Mouse (Mus musculus): ENCODE measurements around the gene Agxt. TPM values are rescaled to one million over a fixed set of nuclear protein-coding genes. Genes with fewer than 3 reads are reported as not detected.

Gene Agxt
- total RNA-seq, 2 experiments from 2014 or later = not detected

GRCm38 (mm10) chr1:93184071-93184828, 49.2 kb downstream of the Agxt start:
- no peak for ATAC-seq (replicated peaks; ENCODE audit: low FRiP score, poor library complexity, severe bottlenecking)

- no peak for ATAC-seq (replicated peaks; ENCODE audit: low FRiP score, poor library complexity, severe bottlenecking)
These were observed 55.8 kb downstream of the Agxt start for GRCm38 (mm10) chr1:93190726-93191305.

GRCm38 (mm10) chr1:93194961-93195360, 59.9 kb downstream of the Agxt start:
- ATAC-seq (replicated peaks; ENCODE audit: low FRiP score, poor library complexity, severe bottlenecking) = no peak

Other genes with a start within 250 kb of the Agxt start
- gene Ankmy1, start 232.3 kb upstream of the Agxt start, total RNA-seq (2015; ENCODE audit: low replicate concordance) = 0.72 TPM in 1 of 2 replicates, not detected in the other
- 0.76 TPM in 1 of 2 replicates, not detected in the other for gene Ankmy1, start 232.3 kb upstream of the Agxt start, total RNA-seq (2017; ENCODE audit: low replicate concordance)
- 6.1 and 8.0 TPM in 2 replicates for gene Dusp28, start 228.3 kb upstream of the Agxt start, total RNA-seq (2015; ENCODE audit: low replicate concordance)
- gene Dusp28, start 228.3 kb upstream of the Agxt start, total RNA-seq (2017; ENCODE audit: low replicate concordance) = 0.26 and 8.5 TPM in 2 replicates
- 6.5 and 20.1 TPM in 2 replicates for gene Rnpepl1, start 224.5 kb upstream of the Agxt start, total RNA-seq (2015; ENCODE audit: low replicate concordance)
- 9.6 and 15.3 TPM in 2 replicates for gene Rnpepl1, start 224.5 kb upstream of the Agxt start, total RNA-seq (2017; ENCODE audit: low replicate concordance)
- gene Capn10, start 200.9 kb upstream of the Agxt start, total RNA-seq (2015; ENCODE audit: low replicate concordance) = 5.9 and 19.5 TPM in 2 replicates
- gene Capn10, start 200.9 kb upstream of the Agxt start, total RNA-seq (2017; ENCODE audit: low replicate concordance) = 3.3 and 8.6 TPM in 2 replicates
- gene Gpr35, start 184.4 kb upstream of the Agxt start, total RNA-seq (2015; ENCODE audit: low replicate concordance) = 2.5 and 6.3 TPM in 2 replicates
- gene Gpr35, start 184.4 kb upstream of the Agxt start, total RNA-seq (2017; ENCODE audit: low replicate concordance) = 1.8 TPM in 1 of 2 replicates, not detected in the other
- gene Aqp12, start 128.9 kb upstream of the Agxt start, total RNA-seq (2015; ENCODE audit: low replicate concordance) = not detected in 2 replicates
- gene Aqp12, start 128.9 kb upstream of the Agxt start, total RNA-seq (2017; ENCODE audit: low replicate concordance) = not detected in 2 replicates
- 0.36 TPM in 1 of 2 replicates, not detected in the other for gene Kif1a, start 33.3 kb upstream of the Agxt start, total RNA-seq (2015; ENCODE audit: low replicate concordance)
- gene Kif1a, start 33.3 kb upstream of the Agxt start, total RNA-seq (2017; ENCODE audit: low replicate concordance) = not detected in 2 replicates
- not detected in 2 replicates for gene 2310007B03Rik, start 25.7 kb downstream of the Agxt start, total RNA-seq (2015; ENCODE audit: low replicate concordance)
- not detected in 2 replicates for gene 2310007B03Rik, start 25.7 kb downstream of the Agxt start, total RNA-seq (2017; ENCODE audit: low replicate concordance)
- gene Crocc2, start 33.5 kb downstream of the Agxt start, total RNA-seq (2015; ENCODE audit: low replicate concordance) = not detected in 2 replicates
- not detected in 2 replicates for gene Crocc2, start 33.5 kb downstream of the Agxt start, total RNA-seq (2017; ENCODE audit: low replicate concordance)
- gene Sned1, start 100.6 kb downstream of the Agxt start, total RNA-seq (2015; ENCODE audit: low replicate concordance) = 1.3 TPM in 1 of 2 replicates, not detected in the other
- gene Sned1, start 100.6 kb downstream of the Agxt start, total RNA-seq (2017; ENCODE audit: low replicate concordance) = 0.61 TPM in 1 of 2 replicates, not detected in the other
- gene Mterf4, start 170.7 kb downstream of the Agxt start, total RNA-seq (2015; ENCODE audit: low replicate concordance) = 3.8 and 9.7 TPM in 2 replicates
- gene Mterf4, start 170.7 kb downstream of the Agxt start, total RNA-seq (2017; ENCODE audit: low replicate concordance) = 4.8 and 7.6 TPM in 2 replicates
- 17.6 and 24.5 TPM in 2 replicates for gene Ppp1r7, start 207.6 kb downstream of the Agxt start, total RNA-seq (2015; ENCODE audit: low replicate concordance)
- 13.2 and 23.0 TPM in 2 replicates for gene Ppp1r7, start 207.6 kb downstream of the Agxt start, total RNA-seq (2017; ENCODE audit: low replicate concordance)
- gene Pask, start 208.2 kb downstream of the Agxt start, total RNA-seq (2015; ENCODE audit: low replicate concordance) = 20.2 and 22.2 TPM in 2 replicates
- gene Pask, start 208.2 kb downstream of the Agxt start, total RNA-seq (2017; ENCODE audit: low replicate concordance) = 29.4 and 40.1 TPM in 2 replicates
- not detected in 2 replicates for gene Ano7, start 238.7 kb downstream of the Agxt start, total RNA-seq (2015; ENCODE audit: low replicate concordance)
- gene Ano7, start 238.7 kb downstream of the Agxt start, total RNA-seq (2017; ENCODE audit: low replicate concordance) = not detected in 2 replicates

All from erythroid progenitor cell, adult 5-6 weeks (primary cell).